In genomic region chr7:72519359-72520115, GRCm38 (mm10) we compare ENCODE assay signal across 14 mouse cellular contexts.
DNase-seq lines count a peak whose midpoint lies in the region; ATAC-seq and TF ChIP-seq lines count a peak whose summit lies in the region.
"Had no signal": no experiment of that assay in that cellular context is flagged by ENCODE, and none has a peak within 500 bp of the region (broad histone marks: within the 10 kb centered on the region; RNA-seq: fewer than 3 reads in every experiment).

No protein-coding gene starts in this region.

- no peak overlapping the region for H3K27ac ChIP-seq in heart, postnatal 0 days (ENCODE audit: low read depth)
- peak overlapping the region; percentile 57 for H3K27ac ChIP-seq in lung, embryonic 16.5 days (ENCODE audit: low read length)
- H3K27ac ChIP-seq: heart, embryonic 15.5 days; layer of hippocampus, adult 2 months had no signal

- no peak for TF ChIP-seq CTCF in heart, postnatal 0 days (IDR thresholded peaks at IDR 0.05; ENCODE audit: low read depth)

- 0 out of 2 replicates have a peak, but pooled peaks have one; percentile 39 for ATAC-seq in heart, postnatal 0 days (ENCODE audit: insufficient read depth, low read depth)
- 0 out of 2 replicates have a peak, but pooled peaks have one; percentile 49 for ATAC-seq in lung, embryonic 16.5 days (ENCODE audit: low read depth)
- ATAC-seq: forebrain, postnatal 0 days; intestine, embryonic 16.5 days had no signal

- H3K4me2 ChIP-seq in heart, postnatal 0 days (ENCODE audit: low read depth, low read length), result no peak overlapping the region
- no peak overlapping the region for H3K4me2 ChIP-seq in lung, embryonic 16.5 days (ENCODE audit: low read depth, low read length)
- H3K4me2 ChIP-seq: heart, embryonic 15.5 days had no signal

- H3K27me3 ChIP-seq in heart, postnatal 0 days (ENCODE audit: control insufficient read depth, insufficient read depth, low read length), result no peaks in the 10 kb centered on the region
- no peaks in the 10 kb centered on the region for H3K27me3 ChIP-seq in lung, embryonic 16.5 days (ENCODE audit: control insufficient read depth, insufficient read depth, low read depth, low read length)
- H3K27me3 ChIP-seq: heart, embryonic 15.5 days had no signal

- DNase-seq in heart, postnatal 0 days (ENCODE audit: low spot score), result peak; percentile 46
- no peak for DNase-seq in heart, postnatal 25 days (ENCODE audit: low spot score)
- no peak for DNase-seq in lung, postnatal 10 days
- peak; percentile 55 for DNase-seq in embryo, embryonic 11 days
- DNase-seq in skeletal muscle tissue, adult 2 months (ENCODE audit: low read depth, low spot score), result peak; percentile 48
- no peak for DNase-seq in adrenal gland, adult 2 months
- DNase-seq: cerebellum, postnatal 25 days; forebrain, postnatal 0 days; left cerebral cortex, postnatal 4 days; thymus, postnatal 36 days had no signal

- WGBS in heart, postnatal 0 days, result 60% methylated on average over 6 of the region's 6 CpGs
- WGBS in lung, embryonic 16.5 days, result 36% methylated on average over 6 of the region's 6 CpGs

- H3K9ac ChIP-seq in heart, postnatal 0 days (replicated peaks; ENCODE audit: low read depth, low read length), result no peak overlapping the region
- no peak overlapping the region for H3K9ac ChIP-seq in lung, embryonic 16.5 days (ENCODE audit: low read length)
- H3K9ac ChIP-seq: forebrain, postnatal 0 days; heart, embryonic 15.5 days had no signal

- H3K36me3 ChIP-seq in heart, postnatal 0 days (replicated peaks; ENCODE audit: control insufficient read depth, insufficient read depth, low read length), result no peaks in the 10 kb centered on the region
- no peaks in the 10 kb centered on the region for H3K36me3 ChIP-seq in lung, embryonic 16.5 days (ENCODE audit: control insufficient read depth, insufficient read depth, low read length)
- H3K36me3 ChIP-seq: heart, embryonic 15.5 days had no signal

- H3K4me3 ChIP-seq in heart, postnatal 0 days (ENCODE audit: low read depth, low read length), result no peak overlapping the region
- no peak overlapping the region for H3K4me3 ChIP-seq in lung, embryonic 16.5 days (ENCODE audit: low read length)
- H3K4me3 ChIP-seq: heart, embryonic 15.5 days; layer of hippocampus, adult 2 months had no signal

- no peaks in the 10 kb centered on the region for H3K4me1 ChIP-seq in heart, postnatal 0 days (ENCODE audit: control insufficient read depth, insufficient read depth)
- H3K4me1 ChIP-seq in lung, embryonic 16.5 days (replicated peaks; ENCODE audit: control insufficient read depth, insufficient read depth, low read length), result peaks cover 4% of the 10 kb centered on the region; the same call in 1 of the 2 replicates
- H3K4me1 ChIP-seq: heart, embryonic 15.5 days had no signal

- TF ChIP-seq EP300 in heart, postnatal 0 days (IDR thresholded peaks at IDR 0.05; ENCODE audit: low read depth), result no peak

- intact Hi-C loops in heart, postnatal 25 days (cut with DNase I), result no loop called here

- H3K9me3 ChIP-seq in heart, postnatal 0 days (replicated peaks; ENCODE audit: control insufficient read depth, low read length), result no peaks in the 10 kb centered on the region
- H3K9me3 ChIP-seq in lung, embryonic 16.5 days (ENCODE audit: control insufficient read depth, low read length), result no peaks in the 10 kb centered on the region
- H3K9me3 ChIP-seq: heart, embryonic 15.5 days had no signal

Comparison
In these comparisons a context has a peak if more than half of its experiments do, and no peak if none do; other contexts are left out.
1. DNase-seq: peak in heart, postnatal 0 days (single experiment), embryo, embryonic 11 days (single experiment) and skeletal muscle tissue, adult 2 months (single experiment); none in heart, postnatal 25 days (single experiment), lung, postnatal 10 days (single experiment) and adrenal gland, adult 2 months (single experiment).